Mouse (Mus musculus): ENCODE results near the gene Mfap4. TPM values are rescaled to one million over a fixed set of nuclear protein-coding genes. Genes with fewer than 3 reads are reported as not detected.

Gene Mfap4
- polyA plus RNA-seq, 1 experiment from 2014 or later = 8.7 TPM

- no peak for ATAC-seq (ENCODE audit: insufficient read depth)
- no peak overlapping the region for H3K27ac ChIP-seq (replicated peaks)
- no peaks in the 10 kb centered on the region for H3K4me1 ChIP-seq (replicated peaks)
- no peaks in the 10 kb centered on the region for H3K36me3 ChIP-seq (replicated peaks)
- no peak overlapping the region for H3K9ac ChIP-seq
- 58% methylated on average over 1 of the region's 1 CpGs for WGBS (ENCODE audit: insufficient replicate concordance)
- H3K4me3 ChIP-seq (replicated peaks) = no peak overlapping the region
- H3K9me3 ChIP-seq (replicated peaks) = no peaks in the 10 kb centered on the region
- H3K27me3 ChIP-seq = no peaks in the 10 kb centered on the region
- no peak overlapping the region for H3K4me2 ChIP-seq
These were observed 41.6 kb downstream of the Mfap4 start for GRCm38 (mm10) chr11:61526872-61527271.

GRCm38 (mm10) chr11:61529268-61529713, 44.1 kb downstream of the Mfap4 start:
- Histone ChIP-seq H3K4me1 (replicated peaks) (no peaks in the 10 kb centered on the region), H3K36me3 (replicated peaks) (no peaks in the 10 kb centered on the region), H3K9ac (no peak overlapping the region), H3K4me3 (replicated peaks) (no peak overlapping the region), H3K27ac (replicated peaks) (no peak overlapping the region), H3K4me2 (no peak overlapping the region), H3K27me3 (no peaks in the 10 kb centered on the region), H3K9me3 (replicated peaks) (no peaks in the 10 kb centered on the region)
- 42% methylated on average over 4 of the region's 4 CpGs for WGBS (ENCODE audit: insufficient replicate concordance)
- ATAC-seq (ENCODE audit: insufficient read depth) = no peak

- Histone ChIP-seq H3K9me3 (replicated peaks) (no peaks in the 10 kb centered on the region), H3K4me3 (replicated peaks) (no peak overlapping the region), H3K9ac (no peak overlapping the region), H3K4me2 (no peak overlapping the region), H3K27ac (replicated peaks) (no peak overlapping the region), H3K36me3 (replicated peaks) (no peaks in the 10 kb centered on the region), H3K4me1 (replicated peaks) (no peaks in the 10 kb centered on the region), H3K27me3 (no peaks in the 10 kb centered on the region)
- 60% methylated on average over 2 of the region's 2 CpGs for WGBS (ENCODE audit: insufficient replicate concordance)
- no peak for ATAC-seq (ENCODE audit: insufficient read depth)
These were observed 47.6 kb downstream of the Mfap4 start for GRCm38 (mm10) chr11:61532820-61533219.

- no peaks in the 10 kb centered on the region for H3K27me3 ChIP-seq
- H3K4me1 ChIP-seq (replicated peaks) = no peaks in the 10 kb centered on the region
- H3K9me3 ChIP-seq (replicated peaks) = no peaks in the 10 kb centered on the region
- no peaks in the 10 kb centered on the region for H3K36me3 ChIP-seq (replicated peaks)
- 32% methylated on average over 5 of the region's 5 CpGs for WGBS (ENCODE audit: insufficient replicate concordance)
- no peak overlapping the region for H3K27ac ChIP-seq (replicated peaks)
- no peak overlapping the region for H3K4me2 ChIP-seq
- ATAC-seq (ENCODE audit: insufficient read depth) = no peak
- no peak overlapping the region for H3K4me3 ChIP-seq (replicated peaks)
- no peak overlapping the region for H3K9ac ChIP-seq
These were observed 48.3 kb downstream of the Mfap4 start for GRCm38 (mm10) chr11:61533571-61533970.

- Histone ChIP-seq H3K27ac (replicated peaks) (no peak overlapping the region), H3K27me3 (0 out of 2 replicates have a peak, but pooled peaks cover 4% of the 10 kb centered on the region), H3K4me3 (replicated peaks) (no peak overlapping the region), H3K36me3 (replicated peaks) (no peaks in the 10 kb centered on the region; the same call in 1 of the 2 replicates), H3K9ac (no peak overlapping the region), H3K9me3 (replicated peaks) (no peaks in the 10 kb centered on the region), H3K4me1 (replicated peaks) (no peaks in the 10 kb centered on the region), H3K4me2 (no peak overlapping the region)
- no peak for ATAC-seq (ENCODE audit: insufficient read depth)
- WGBS (ENCODE audit: insufficient replicate concordance) = 37% methylated on average over 1 of the region's 1 CpGs
These were observed 50.3 kb downstream of the Mfap4 start for GRCm38 (mm10) chr11:61535530-61535929.

- ATAC-seq (ENCODE audit: insufficient read depth) = no peak
- H3K27ac ChIP-seq (replicated peaks) = no peak overlapping the region
These were observed 51.7 kb downstream of the Mfap4 start for GRCm38 (mm10) chr11:61536952-61537351.

GRCm38 (mm10) chr11:61537362-61537761, 52.1 kb downstream of the Mfap4 start:
- ATAC-seq (ENCODE audit: insufficient read depth) = no peak
- H3K9me3 ChIP-seq (replicated peaks) = no peaks in the 10 kb centered on the region
- no peak overlapping the region for H3K4me2 ChIP-seq
- 65% methylated on average over 3 of the region's 3 CpGs for WGBS (ENCODE audit: insufficient replicate concordance)
- H3K36me3 ChIP-seq (replicated peaks) = no peaks in the 10 kb centered on the region; the same call in 1 of the 2 replicates
- no peaks in the 10 kb centered on the region for H3K4me1 ChIP-seq (replicated peaks)
- no peak overlapping the region for H3K9ac ChIP-seq
- H3K27ac ChIP-seq (replicated peaks) = no peak overlapping the region
- no peak overlapping the region for H3K4me3 ChIP-seq (replicated peaks)
- H3K27me3 ChIP-seq = 0 out of 2 replicates have a peak, but pooled peaks cover 4% of the 10 kb centered on the region

More at GRCm38 (mm10) chr11:61536952-61537351, 51.7 kb downstream of the Mfap4 start:
- no peak overlapping the region for H3K4me3 ChIP-seq (replicated peaks)
- H3K27me3 ChIP-seq = 0 out of 2 replicates have a peak, but pooled peaks cover 4% of the 10 kb centered on the region
- H3K9ac ChIP-seq = no peak overlapping the region
- H3K9me3 ChIP-seq (replicated peaks) = no peaks in the 10 kb centered on the region
- H3K36me3 ChIP-seq (replicated peaks) = no peaks in the 10 kb centered on the region; the same call in 1 of the 2 replicates
- 30% methylated on average over 3 of the region's 3 CpGs for WGBS (ENCODE audit: insufficient replicate concordance)
- H3K4me2 ChIP-seq = no peak overlapping the region
- no peaks in the 10 kb centered on the region for H3K4me1 ChIP-seq (replicated peaks)

Other genes with a start within 250 kb of the Mfap4 start
- gene Aldh3a2, start 218.0 kb upstream of the Mfap4 start, polyA plus RNA-seq (2015; fragmentation: Nextera tagmentation; extraction: Ambion mirVana) = 32.4 and 33.0 TPM in 2 replicates
- gene Slc47a2, start 142.6 kb upstream of the Mfap4 start, polyA plus RNA-seq (2015; fragmentation: Nextera tagmentation; extraction: Ambion mirVana) = 0.03 and 0.06 TPM in 2 replicates
- 14.6 and 17.9 TPM in 2 replicates for gene Slc47a1, start 107.1 kb upstream of the Mfap4 start, polyA plus RNA-seq (2015; fragmentation: Nextera tagmentation; extraction: Ambion mirVana)
- 0.08 and 0.17 TPM in 2 replicates for gene Rnf112, start 31.3 kb upstream of the Mfap4 start, polyA plus RNA-seq (2015; fragmentation: Nextera tagmentation; extraction: Ambion mirVana)
- 7.4 and 8.7 TPM in 2 replicates for gene Mapk7, start 9.0 kb downstream of the Mfap4 start, polyA plus RNA-seq (2015; fragmentation: Nextera tagmentation; extraction: Ambion mirVana)
- gene B9d1, start 19.7 kb downstream of the Mfap4 start, polyA plus RNA-seq (2015; fragmentation: Nextera tagmentation; extraction: Ambion mirVana) = 1.6 and 1.8 TPM in 2 replicates
- 2.0 TPM in 2 replicates for gene Epn2, start 94.3 kb downstream of the Mfap4 start, polyA plus RNA-seq (2015; fragmentation: Nextera tagmentation; extraction: Ambion mirVana)
- 4.3 and 5.6 TPM in 2 replicates for gene Grap, start 167.8 kb downstream of the Mfap4 start, polyA plus RNA-seq (2015; fragmentation: Nextera tagmentation; extraction: Ambion mirVana)
- 6.6 and 9.0 TPM in 2 replicates for gene Fam83g, start 198.7 kb downstream of the Mfap4 start, polyA plus RNA-seq (2015; fragmentation: Nextera tagmentation; extraction: Ambion mirVana)
- not detected in 2 replicates for gene Slc5a10, start 235.4 kb downstream of the Mfap4 start, polyA plus RNA-seq (2015; fragmentation: Nextera tagmentation; extraction: Ambion mirVana)

Measured in liver, embryonic 15.5 days (tissue).